Mouse (Mus musculus): ENCODE results near the gene Ddost.

Ddost gene

GRCm38 (mm10) chr4:138304340-138305104 is at the start of gene Ddost:
TSS of gene Ddost (plus strand) at chr4:138304730.
- peak; percentile 99 for DNase-seq (ENCODE audit: low read depth, low spot score)

- DNase-seq (ENCODE audit: low read depth, low spot score): no peak
These were observed 47.3 kb upstream of the Ddost start for GRCm38 (mm10) chr4:138257116-138257687.

- no peak for DNase-seq (ENCODE audit: low read depth, low spot score)
These were observed 45.9 kb upstream of the Ddost start for GRCm38 (mm10) chr4:138258663-138259062.

- DNase-seq (ENCODE audit: low read depth, low spot score): no peak
These were observed 45.0 kb upstream of the Ddost start for GRCm38 (mm10) chr4:138259482-138259881.

- peak; percentile 73 for DNase-seq (ENCODE audit: low read depth, low spot score)
These were observed 42.5 kb upstream of the Ddost start for GRCm38 (mm10) chr4:138261843-138262681.

- no peak for DNase-seq (ENCODE audit: low read depth, low spot score)
These were observed 36.7 kb upstream of the Ddost start for GRCm38 (mm10) chr4:138267869-138268268.

GRCm38 (mm10) chr4:138272011-138272997 is 32.2 kb upstream of the Ddost start:
- no peak for DNase-seq (ENCODE audit: low read depth, low spot score)

- DNase-seq (ENCODE audit: low read depth, low spot score): no peak
These were observed 26.2 kb upstream of the Ddost start for GRCm38 (mm10) chr4:138278346-138278745.

GRCm38 (mm10) chr4:138282834-138283233 is 21.7 kb upstream of the Ddost start:
- peak; percentile 80 for DNase-seq (ENCODE audit: low read depth, low spot score)

- no peak for DNase-seq (ENCODE audit: low read depth, low spot score)
These were observed 18.1 kb upstream of the Ddost start for GRCm38 (mm10) chr4:138286411-138286810.

GRCm38 (mm10) chr4:138288691-138289090 is 15.8 kb upstream of the Ddost start:
- no peak for DNase-seq (ENCODE audit: low read depth, low spot score)

GRCm38 (mm10) chr4:138292028-138292427 is 12.5 kb upstream of the Ddost start:
- DNase-seq (ENCODE audit: low read depth, low spot score): no peak

GRCm38 (mm10) chr4:138293261-138293948 is 11.1 kb upstream of the Ddost start:
- DNase-seq (ENCODE audit: low read depth, low spot score): no peak

GRCm38 (mm10) chr4:138293949-138294550 is 10.5 kb upstream of the Ddost start:
- no peak for DNase-seq (ENCODE audit: low read depth, low spot score)

- DNase-seq (ENCODE audit: low read depth, low spot score): no peak
These were observed 3.2 kb upstream of the Ddost start for GRCm38 (mm10) chr4:138301271-138301780.

- no peak for DNase-seq (ENCODE audit: low read depth, low spot score)
These were observed 1.5 kb upstream of the Ddost start for GRCm38 (mm10) chr4:138303011-138303410.

GRCm38 (mm10) chr4:138303742-138304141 is 788 bp upstream of the Ddost start:
- DNase-seq (ENCODE audit: low read depth, low spot score): no peak

- no peak for DNase-seq (ENCODE audit: low read depth, low spot score)
These were observed 2.5 kb downstream of the Ddost start for GRCm38 (mm10) chr4:138307025-138307424.

- no peak for DNase-seq (ENCODE audit: low read depth, low spot score)
These were observed 3.2 kb downstream of the Ddost start for GRCm38 (mm10) chr4:138307739-138308138.
